Mouse (Mus musculus): ENCODE data around the gene Sfmbt1. TPM values are rescaled to one million over a fixed set of nuclear protein-coding genes. Genes with fewer than 3 reads are reported as not detected.

Gene Sfmbt1
- polyA plus RNA-seq (2012; rRNA removed), result 3.1 and 3.2 TPM in 2 replicates

DNA sequence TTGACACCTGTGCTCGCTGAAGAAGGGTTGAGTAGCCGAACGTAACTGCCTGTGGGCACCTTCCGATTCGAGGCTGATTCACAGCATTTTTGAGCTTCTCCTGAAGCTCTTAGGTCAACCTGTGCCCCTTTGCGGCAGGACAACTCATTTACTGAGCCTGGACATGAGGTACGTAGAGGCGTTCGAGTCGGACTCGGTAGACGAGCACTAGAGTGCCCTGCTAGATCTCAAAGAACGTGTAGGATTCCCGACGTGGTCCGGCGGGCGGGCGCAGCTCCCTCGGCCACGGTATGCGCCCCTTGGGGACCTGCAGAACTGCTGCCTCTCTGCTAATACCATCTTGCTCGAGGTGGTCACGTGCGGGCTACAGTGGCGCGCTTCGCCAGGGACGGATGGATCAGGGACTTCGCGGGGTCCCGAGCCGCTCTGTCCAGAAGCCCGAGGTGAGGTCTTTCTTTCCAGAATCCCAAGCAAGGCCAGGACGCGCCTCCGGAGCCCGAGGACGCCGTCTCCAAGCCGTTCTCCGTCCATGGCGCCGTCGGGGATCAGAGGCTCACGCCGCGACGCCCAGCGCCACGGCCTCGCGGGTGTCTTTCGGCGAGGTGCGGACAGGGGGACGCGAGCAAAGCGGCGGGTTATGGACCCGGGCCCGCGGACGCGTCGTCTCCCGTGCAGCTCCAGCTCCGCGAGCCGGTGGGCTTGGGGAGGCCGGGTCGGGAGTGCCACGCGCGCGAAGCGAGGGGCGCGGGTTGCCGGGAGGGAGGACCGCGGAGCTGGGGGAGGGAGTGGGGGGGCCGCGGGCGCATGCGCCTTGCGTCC, at the start of gene Sfmbt1:
Gene Sfmbt1, plus strand, starts transcription at position 51 of the 819 bp plus-strand sequence.

GRCm38 (mm10) chr14:30825476-30826131, 111.0 kb downstream of the Sfmbt1 start, which contains the start of gene Tmem110:
TSS of gene Tmem110 (plus strand) at chr14:30825590.

Other genes starting within 250 kb of the Sfmbt1 start
- gene Dcp1a, start 235.3 kb upstream of the Sfmbt1 start, polyA plus RNA-seq (2012; rRNA removed), result 9.2 and 11.3 TPM in 2 replicates
- 0.18 and 0.19 TPM in 2 replicates for gene Cacna1d, start 223.4 kb upstream of the Sfmbt1 start, polyA plus RNA-seq (2012; rRNA removed)
- gene Tkt, start 166.5 kb upstream of the Sfmbt1 start, polyA plus RNA-seq (2012; rRNA removed), result 127 and 139 TPM in 2 replicates
- gene Prkcd, start 88.6 kb upstream of the Sfmbt1 start, polyA plus RNA-seq (2012; rRNA removed), result 24.4 and 31.2 TPM in 2 replicates
- gene Rft1, start 60.5 kb upstream of the Sfmbt1 start, polyA plus RNA-seq (2012; rRNA removed), result 5.3 and 5.5 TPM in 2 replicates
- 6.0 and 7.1 TPM in 2 replicates for gene Tmem110, start 110.7 kb downstream of the Sfmbt1 start, polyA plus RNA-seq (2012; rRNA removed)
- gene Mustn1, start 164.4 kb downstream of the Sfmbt1 start, polyA plus RNA-seq (2012; rRNA removed), result 1.9 and 2.0 TPM in 2 replicates
- gene Itih4, start 171.6 kb downstream of the Sfmbt1 start, polyA plus RNA-seq (2012; rRNA removed), result 481 and 488 TPM in 2 replicates
- 1,079 and 1,347 TPM in 2 replicates for gene Itih3, start 208.9 kb downstream of the Sfmbt1 start, polyA plus RNA-seq (2012; rRNA removed)
- gene Itih1, start 228.4 kb downstream of the Sfmbt1 start, polyA plus RNA-seq (2012; rRNA removed), result 142 and 148 TPM in 2 replicates
- 2.3 and 2.6 TPM in 2 replicates for gene Nek4, start 236.5 kb downstream of the Sfmbt1 start, polyA plus RNA-seq (2012; rRNA removed)

All from liver, embryonic 18 days (tissue).